Mouse (Mus musculus) mature B cell (primary cell): ENCODE data around the gene Setd7.

ENCODE experiments used
- in situ Hi-C: fragments of 300-500 bp; cut with MboI; formaldehyde crosslinking; loops from 2 replicates; pipeline ENCODE4 v1.14.3; 2019

The Setd7 gene

DNA sequence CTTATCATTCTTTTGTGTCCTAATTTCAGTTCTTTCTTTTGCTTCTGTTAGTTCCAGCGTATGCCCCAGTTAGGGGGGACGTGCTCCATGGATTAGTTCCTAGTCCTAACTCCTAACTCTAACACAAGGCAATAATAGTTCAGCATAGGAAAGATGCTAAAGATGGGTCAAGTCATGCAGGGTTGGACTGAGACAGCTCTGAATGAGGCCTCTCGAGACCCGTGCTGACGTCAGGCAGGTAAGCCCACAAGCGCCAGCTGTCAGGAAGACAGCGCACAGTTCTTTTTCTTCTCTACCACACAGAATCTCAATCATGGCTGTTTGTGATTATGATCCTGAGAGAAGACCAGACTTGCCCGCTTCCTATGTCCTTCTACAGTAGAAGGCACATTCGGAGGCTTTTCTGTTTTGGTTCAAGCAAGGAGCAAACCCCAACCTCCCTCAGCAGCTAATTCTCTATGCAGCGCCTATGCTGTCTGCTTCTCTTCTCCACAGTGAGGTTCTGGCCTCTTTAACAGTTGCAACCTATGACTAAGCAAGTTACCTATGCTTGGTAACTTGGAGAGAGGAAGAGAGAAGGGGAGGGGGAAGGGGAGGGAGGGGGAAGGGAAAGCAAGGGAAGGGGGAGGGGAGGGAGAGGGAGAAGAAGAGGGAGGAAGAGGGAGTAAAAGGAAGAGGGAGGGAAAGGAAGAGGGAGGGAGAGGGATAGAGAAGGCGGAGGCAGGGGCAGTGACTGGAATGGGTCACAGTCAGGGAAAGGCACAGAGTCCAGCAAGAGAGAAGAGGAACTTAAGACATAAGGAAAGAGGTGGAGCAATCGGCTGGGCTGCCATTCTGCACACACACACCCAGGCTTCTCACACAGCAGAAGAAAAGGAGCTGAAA is 42.6 kb downstream of the Setd7 start:
- in situ Hi-C loops = no loop called here

DNA sequence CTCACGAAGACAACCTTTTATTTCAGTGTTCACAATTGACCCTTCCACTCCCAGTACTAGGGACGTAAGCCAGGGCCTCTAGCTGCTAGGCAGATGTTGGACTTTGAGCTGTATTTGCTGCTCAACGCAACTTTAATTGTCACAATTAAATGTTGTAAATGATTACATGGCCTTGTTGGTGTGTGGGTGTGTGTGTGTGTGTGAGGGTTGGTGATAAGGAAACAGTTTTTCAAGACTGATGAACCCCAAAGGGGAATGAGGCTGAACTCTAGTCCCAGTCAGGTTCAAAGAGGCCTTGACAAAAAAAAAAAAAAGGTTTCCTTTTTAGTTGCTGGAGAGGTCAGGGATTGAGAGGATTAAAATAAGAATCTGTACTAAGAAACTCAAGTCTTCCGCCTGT is 43.2 kb downstream of the Setd7 start:
- in situ Hi-C loops = no loop called here

DNA sequence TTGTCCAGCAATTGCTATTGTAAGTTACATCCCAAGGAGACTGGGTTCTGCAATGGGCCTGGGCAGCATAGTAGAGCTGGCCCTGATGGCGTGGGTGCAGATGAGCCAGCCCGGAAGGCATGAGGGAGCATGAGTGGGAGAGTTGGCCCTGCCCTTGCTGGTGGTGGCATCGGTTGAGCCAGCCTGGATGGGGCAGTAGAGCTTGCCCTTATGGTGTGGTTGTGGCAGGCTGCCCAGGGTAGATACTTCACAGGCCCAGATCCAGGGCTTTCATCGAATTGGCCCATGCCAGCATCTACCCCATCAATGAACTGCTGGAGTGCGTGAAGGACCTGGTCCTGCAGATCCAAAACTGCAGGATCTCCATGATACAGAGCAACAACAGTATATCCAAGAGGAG is 48.7 kb downstream of the Setd7 start:
- in situ Hi-C loops = no loop called here

DNA sequence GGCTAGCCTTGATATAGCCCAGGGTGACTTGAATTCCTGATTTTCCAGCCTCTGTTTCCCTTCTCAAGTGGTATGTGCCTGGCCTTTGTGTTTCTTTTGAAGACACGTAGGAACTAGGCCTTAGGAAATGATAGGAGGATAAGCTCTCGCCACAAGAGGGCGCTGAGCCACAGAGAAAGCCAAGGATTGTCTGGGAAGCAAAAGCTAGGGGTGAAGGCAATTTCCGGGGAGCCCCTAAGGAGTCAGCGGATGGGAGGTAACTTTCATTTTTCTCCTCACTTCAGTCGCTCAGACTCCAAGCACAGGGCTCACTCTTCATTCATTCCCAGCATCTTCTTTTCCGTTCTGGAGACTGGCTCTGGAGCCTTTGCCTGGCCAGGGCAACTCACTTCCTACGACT is 49.8 kb downstream of the Setd7 start:
- in situ Hi-C loops = no loop called here

DNA sequence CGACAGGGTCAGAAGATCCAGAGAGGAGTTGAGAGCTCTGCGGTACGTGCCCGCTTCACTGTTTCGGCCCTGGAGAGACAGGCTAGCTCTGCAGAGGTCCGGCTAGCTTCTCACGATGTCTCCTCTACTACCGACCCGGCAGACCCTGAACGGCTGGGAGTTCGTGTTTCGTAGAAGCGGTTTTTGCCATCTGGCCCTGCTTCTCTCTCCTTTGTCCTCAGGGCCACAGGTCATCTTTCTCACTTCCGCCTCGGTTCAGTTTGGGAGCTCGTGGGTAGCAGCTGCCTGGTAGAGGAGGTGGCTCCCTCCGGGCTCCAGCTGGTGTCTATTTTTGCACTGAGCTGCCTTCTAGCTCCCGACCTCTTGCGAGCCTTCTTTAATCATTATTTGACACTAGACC is 55.2 kb downstream of the Setd7 start:
- in situ Hi-C loops = no loop called here

DNA sequence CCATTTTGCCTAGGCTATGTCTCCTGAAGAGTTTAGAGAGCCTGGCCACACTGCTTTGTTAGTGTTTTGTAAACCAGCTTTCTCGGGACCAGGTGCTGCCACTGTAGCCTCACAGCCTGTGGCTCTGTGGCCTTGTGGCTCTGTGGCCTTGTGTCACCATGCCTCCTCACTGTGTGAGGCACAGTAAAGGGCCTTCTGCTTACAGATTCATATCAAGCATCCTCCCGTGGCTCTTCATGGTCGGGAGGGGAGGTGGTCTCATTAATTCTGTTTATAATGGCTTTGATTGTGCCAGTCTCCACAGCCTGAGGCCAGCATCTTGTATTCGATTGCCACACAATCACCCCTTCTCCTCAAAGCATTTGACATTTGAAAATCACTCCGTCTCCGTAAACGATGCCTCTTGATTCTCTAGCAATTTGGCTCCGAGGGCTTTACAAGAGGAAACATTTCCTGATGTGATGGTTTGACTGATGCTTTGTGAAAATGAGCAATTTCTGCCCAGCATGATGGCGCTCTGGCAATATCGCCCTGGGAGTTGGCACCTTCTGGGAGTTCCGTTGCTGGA is 56.2 kb downstream of the Setd7 start:
- in situ Hi-C loops = no loop called here

GRCm38 (mm10) chr3:51499876-51500275 is 60.8 kb downstream of the Setd7 start:
- in situ Hi-C loops = loop anchor here (25.0 kb wide), 1 partner anchor 1962 kb away; the partner anchor contains the start of genes Nhlrc3 and Proser1

DNA sequence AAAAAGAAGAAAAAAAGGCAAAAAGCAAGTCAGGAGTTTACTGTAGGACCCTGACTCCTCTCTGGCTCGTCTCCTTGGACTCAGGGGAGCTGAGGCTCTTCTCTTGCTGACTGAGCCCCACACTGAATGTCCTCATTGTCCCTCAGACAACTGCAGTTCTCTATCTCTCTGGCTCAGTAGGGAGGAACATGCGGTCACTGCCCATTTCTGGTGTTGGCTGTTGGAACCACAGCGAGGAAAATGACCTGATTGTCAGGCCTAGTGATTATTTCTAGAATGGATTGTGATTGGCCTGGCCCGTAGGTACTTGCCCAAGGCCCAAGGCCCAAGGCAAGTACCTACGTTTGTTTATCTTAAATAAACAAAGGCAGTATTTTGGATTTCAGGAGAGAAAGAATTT is 62.0 kb downstream of the Setd7 start:
- in situ Hi-C loops = loop anchor here (25.0 kb wide), 1 partner anchor 1964 kb away; the partner anchor contains the start of genes Nhlrc3 and Proser1

DNA sequence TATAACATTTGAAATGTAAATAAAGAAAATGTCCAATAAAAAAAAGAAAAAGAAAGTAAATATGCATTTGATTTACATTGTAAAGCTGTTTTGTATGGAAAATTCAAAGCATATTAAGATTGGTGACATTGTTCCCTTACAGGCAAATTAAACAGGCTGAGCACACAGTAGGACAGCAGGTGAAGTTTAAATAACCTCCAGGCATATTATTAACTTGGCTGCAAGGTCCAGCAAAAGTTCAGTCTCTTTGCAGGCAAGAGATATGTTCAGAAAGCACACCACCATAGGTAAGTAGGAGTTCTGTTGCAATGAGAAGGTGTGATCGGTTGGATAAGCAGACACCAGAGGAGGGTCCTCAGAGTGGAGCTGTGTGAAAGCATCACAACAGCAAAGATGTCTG is 62.7 kb downstream of the Setd7 start:
- in situ Hi-C loops = loop anchor here (25.0 kb wide), 1 partner anchor 1964 kb away; the partner anchor contains the start of genes Nhlrc3 and Proser1

- in situ Hi-C loops = loop anchor here (25.0 kb wide), 1 partner anchor 1967 kb away; the partner anchor contains the start of genes Nhlrc3 and Proser1
Observed at GRCm38 (mm10) chr3:51495646-51496045, 65.0 kb downstream of the Setd7 start.

- in situ Hi-C loops = loop anchor here (25.0 kb wide), 1 partner anchor 1968 kb away; the partner anchor contains the start of genes Nhlrc3 and Proser1
Observed at GRCm38 (mm10) chr3:51494466-51494865, 66.2 kb downstream of the Setd7 start.

GRCm38 (mm10) chr3:51493272-51493838 is 67.3 kb downstream of the Setd7 start:
- in situ Hi-C loops = loop anchor here (25.0 kb wide), 1 partner anchor 1969 kb away; the partner anchor contains the start of genes Nhlrc3 and Proser1

DNA sequence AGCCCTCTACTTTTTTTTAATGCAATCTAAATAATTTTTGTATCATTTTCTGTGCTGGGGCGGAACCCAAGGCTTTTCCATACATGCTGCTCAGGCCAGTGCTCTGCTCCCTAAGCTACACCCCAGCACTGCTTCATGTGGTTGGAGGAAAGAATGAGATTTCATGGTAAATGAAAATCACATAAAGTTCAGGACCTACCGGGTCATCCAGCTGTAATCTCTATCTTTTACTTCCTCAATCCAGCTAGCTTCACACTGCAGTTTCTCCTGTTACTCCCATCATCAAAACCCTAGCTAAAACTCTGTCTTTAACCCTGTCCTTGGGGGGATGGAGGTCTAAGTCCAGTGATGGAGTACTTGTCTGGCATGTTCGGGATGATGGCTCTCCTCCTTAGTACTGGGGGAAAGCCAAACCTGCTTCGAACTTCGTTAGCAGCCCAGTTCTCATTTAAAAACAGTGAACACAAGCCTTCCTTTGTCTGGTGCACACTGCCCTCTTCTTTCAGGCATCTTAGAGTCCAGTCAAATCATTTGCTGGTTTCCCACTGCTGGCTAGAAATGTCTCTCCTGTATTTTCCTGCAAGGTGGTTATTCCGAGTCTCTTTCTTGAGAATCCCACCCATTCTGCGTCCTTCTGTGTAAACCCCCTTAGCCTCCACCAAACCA is 70.5 kb downstream of the Setd7 start:
- in situ Hi-C loops = loop anchor here (25.0 kb wide), 1 partner anchor 1972 kb away; the partner anchor contains the start of genes Nhlrc3 and Proser1

GRCm38 (mm10) chr3:51486491-51487195 is 74.0 kb downstream of the Setd7 start:
- in situ Hi-C loops = loop anchor here (25.0 kb wide), 1 partner anchor 1976 kb away; the partner anchor contains the start of genes Nhlrc3 and Proser1

DNA sequence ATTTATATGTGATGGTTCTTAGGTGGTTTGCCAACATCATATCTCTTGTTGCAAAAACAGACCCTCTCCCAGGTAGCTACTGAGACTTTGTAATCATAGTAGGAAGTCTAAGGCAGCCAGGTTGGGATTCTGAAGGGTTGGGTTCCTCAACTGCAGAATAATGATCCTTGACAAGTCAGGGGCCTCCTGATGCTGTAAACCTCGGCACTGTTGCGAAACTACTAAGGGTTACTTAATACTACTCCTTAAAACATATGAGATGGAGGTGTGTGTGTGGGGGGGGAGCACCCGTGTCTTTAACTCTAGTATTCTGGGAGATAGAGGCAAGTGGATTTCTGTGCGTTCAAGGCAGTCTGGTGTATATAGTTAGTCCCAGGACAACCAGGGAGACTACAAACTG is 75.3 kb downstream of the Setd7 start:
- in situ Hi-C loops = loop anchor here (25.0 kb wide), 1 partner anchor 1977 kb away; the partner anchor contains the start of genes Nhlrc3 and Proser1

DNA sequence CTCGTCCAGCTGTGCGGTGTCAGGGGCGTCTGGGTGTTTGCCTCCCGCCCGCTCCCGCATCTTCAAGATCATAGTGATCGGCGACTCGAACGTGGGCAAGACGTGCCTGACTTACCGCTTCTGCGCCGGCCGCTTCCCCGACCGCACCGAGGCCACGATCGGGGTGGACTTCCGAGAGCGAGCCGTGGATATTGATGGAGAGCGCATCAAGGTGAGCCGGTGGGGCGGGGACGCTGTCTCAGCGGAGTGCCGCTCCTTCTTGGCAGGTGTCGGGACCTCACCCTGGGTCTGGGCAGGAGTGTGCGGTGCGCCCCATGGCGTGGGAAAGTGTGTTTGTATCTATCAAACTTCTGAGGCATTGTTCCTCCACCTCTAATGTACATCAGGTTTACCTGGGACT is 76.3 kb downstream of the Setd7 start:
- in situ Hi-C loops = loop anchor here (25.0 kb wide), 1 partner anchor 1978 kb away; the partner anchor contains the start of genes Nhlrc3 and Proser1

GRCm38 (mm10) chr3:51483741-51484359 is 76.8 kb downstream of the Setd7 start, which contains the start of gene Rab33b:
Rab33b (plus strand) TSS chr3:51483920.
- in situ Hi-C loops = loop anchor here (25.0 kb wide), 1 partner anchor 1978 kb away; the partner anchor contains the start of genes Nhlrc3 and Proser1

GRCm38 (mm10) chr3:51482781-51483180 is 77.9 kb downstream of the Setd7 start:
- in situ Hi-C loops = loop anchor here (25.0 kb wide), 1 partner anchor 1980 kb away; the partner anchor contains the start of genes Nhlrc3 and Proser1

- in situ Hi-C loops = loop anchor here (25.0 kb wide), 1 partner anchor 1980 kb away; the partner anchor contains the start of genes Nhlrc3 and Proser1
Observed at GRCm38 (mm10) chr3:51481881-51482280, 78.8 kb downstream of the Setd7 start.

- in situ Hi-C loops = loop anchor here (25.0 kb wide), 1 partner anchor 1981 kb away; the partner anchor contains the start of genes Nhlrc3 and Proser1
Observed at GRCm38 (mm10) chr3:51481059-51481458, 79.6 kb downstream of the Setd7 start.
